Mouse (Mus musculus): ENCODE measurements around the gene Prss22. TPM values are rescaled to one million over a fixed set of nuclear protein-coding genes. Genes with fewer than 3 reads are reported as not detected.
"Not testable (repeated sequence)": the region's sequence is repeated elsewhere in the genome, so short reads cannot be mapped to it uniquely, and the experiment has no call there.

Prss22 gene
- polyA plus RNA-seq, 1 experiment from 2014 or later = 3.0 TPM

DNA sequence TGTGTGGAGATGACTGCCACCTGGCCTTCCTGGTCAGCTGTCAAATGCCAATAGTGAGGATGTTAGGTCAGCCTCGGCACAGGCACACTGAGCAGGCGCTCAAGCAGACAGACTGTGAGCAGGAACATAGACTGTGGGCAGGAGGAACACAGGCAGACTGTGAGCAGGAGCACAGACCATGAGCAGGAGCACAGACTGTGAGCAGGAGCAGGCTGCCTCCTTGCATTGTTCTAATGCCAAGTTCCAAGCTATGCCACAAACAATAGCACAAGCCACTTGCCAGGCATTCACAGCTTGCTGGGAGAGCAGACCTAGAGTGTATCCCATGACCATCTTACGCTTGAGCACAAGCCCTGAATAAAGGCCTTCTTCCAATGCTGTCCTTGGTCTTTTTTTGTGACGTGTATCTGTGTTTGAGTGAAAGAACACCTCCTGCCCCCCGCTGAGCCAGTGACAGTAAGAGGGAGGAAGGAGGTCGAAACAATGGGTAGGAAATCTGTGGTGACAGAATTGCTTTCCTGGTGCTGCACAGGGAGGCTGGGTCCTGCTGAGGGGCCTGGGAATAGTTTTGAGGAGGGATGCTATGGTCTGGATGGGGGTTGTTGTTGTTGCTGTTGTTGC is 32.0 kb downstream of the Prss22 start:
- Histone ChIP-seq H3K4me1 (no peaks in the 10 kb centered on the region), H3K27ac (replicated peaks) (no peak overlapping the region), H3K9me3 (no peaks in the 10 kb centered on the region), H3K36me3 (replicated peaks) (no peaks in the 10 kb centered on the region), H3K4me3 (no peak overlapping the region), H3K27me3 (replicated peaks; ENCODE audit: low read depth, poor library complexity, severe bottlenecking) (no peaks in the 10 kb centered on the region)
- no peak for DNase-seq (ENCODE audit: low spot score)
- 45% methylated on average over 6 of the region's 6 CpGs for WGBS

GRCm38 (mm10) chr17:23961573-23962122 is 36.3 kb downstream of the Prss22 start:
- peaks cover 4% of the 10 kb centered on the region; the same call in 1 of the 2 replicates for H3K4me1 ChIP-seq
- 67% methylated on average over 4 of the region's 4 CpGs for WGBS
- H3K27ac ChIP-seq (replicated peaks) = no peak overlapping the region
- H3K27me3 ChIP-seq (replicated peaks; ENCODE audit: low read depth, poor library complexity, severe bottlenecking) = no peaks in the 10 kb centered on the region
- no peak overlapping the region for H3K4me3 ChIP-seq
- DNase-seq (ENCODE audit: low spot score) = no peak
- no peaks in the 10 kb centered on the region for H3K36me3 ChIP-seq (replicated peaks)
- no peaks in the 10 kb centered on the region for H3K9me3 ChIP-seq

DNA sequence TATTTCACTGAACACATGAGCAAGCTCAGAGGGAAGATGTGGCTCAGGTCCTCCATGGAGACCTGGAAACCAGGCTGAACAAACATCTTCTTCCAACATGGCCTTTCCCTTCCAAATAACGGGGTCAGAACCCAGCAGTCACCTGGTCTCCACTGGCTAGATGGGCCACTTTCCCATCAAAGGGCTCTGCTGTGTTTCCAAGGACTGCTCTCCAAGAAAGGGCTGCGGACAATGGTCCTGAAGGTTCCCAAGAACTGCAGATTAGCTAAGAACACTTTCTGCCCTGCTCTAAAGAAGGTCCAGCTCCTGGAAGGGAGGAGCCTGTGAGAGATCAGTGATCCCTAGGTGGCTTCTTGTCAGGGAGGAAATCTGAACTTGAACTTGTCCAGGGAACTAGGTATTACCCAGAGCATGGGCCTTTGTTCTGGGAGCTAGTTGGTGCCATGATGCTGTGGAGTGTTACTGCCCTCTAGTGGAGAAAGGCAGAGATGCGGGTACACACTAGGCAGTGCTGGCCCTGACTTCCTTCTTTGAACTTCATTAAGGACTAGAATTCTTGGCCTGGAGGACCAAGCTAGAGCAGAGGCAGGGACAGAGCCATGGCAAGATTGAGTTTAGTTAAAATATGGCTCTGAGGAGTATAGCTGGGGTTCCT is 37.7 kb downstream of the Prss22 start:
- Histone ChIP-seq H3K4me3 (no peak overlapping the region), H3K27ac (replicated peaks) (peak overlapping the region; percentile 85)
- WGBS = 38% methylated on average over 3 of the region's 3 CpGs

DNA sequence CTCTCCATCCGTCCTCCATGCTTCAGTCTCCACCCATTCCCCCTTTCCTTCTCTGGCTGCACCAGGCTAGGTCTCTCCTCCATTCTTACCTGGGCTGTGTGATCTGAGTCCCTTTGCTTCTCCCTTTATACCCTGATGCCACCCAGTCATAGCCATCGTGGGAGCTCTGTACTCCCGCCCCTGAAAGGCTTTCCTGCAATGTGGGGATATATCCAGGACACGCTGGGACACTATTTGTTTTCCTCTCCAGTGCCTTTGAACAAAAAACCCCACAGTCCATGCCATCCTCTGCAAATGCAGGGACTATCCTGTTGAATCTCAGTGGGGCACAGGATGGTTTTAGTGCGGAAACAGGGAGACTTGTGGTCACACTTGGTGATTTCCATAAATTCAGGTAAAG is 42.7 kb downstream of the Prss22 start, which contains the start of gene Sbpl:
TSS of gene Sbpl (minus strand) at position 101 of the 400 bp plus-strand sequence.
- 82% methylated on average over 5 of the region's 5 CpGs for WGBS
- no peak for DNase-seq (ENCODE audit: low spot score)
- Histone ChIP-seq H3K4me1 (peaks cover 2% of the 10 kb centered on the region; the same call in 1 of the 2 replicates), H3K4me3 (no peak within 1 kb of the TSS), H3K36me3 (replicated peaks) (no peaks in the 10 kb centered on the region), H3K27me3 (replicated peaks; ENCODE audit: low read depth, poor library complexity, severe bottlenecking) (no peaks in the 10 kb centered on the region), H3K9me3 (no peaks in the 10 kb centered on the region), H3K27ac (replicated peaks) (no peak within 1 kb of the TSS)

More for the DNA sequence above, 37.7 kb downstream of the Prss22 start:
- Histone ChIP-seq H3K27me3 (replicated peaks; ENCODE audit: low read depth, poor library complexity, severe bottlenecking) (no peaks in the 10 kb centered on the region), H3K36me3 (replicated peaks) (no peaks in the 10 kb centered on the region), H3K4me1 (peaks cover 4% of the 10 kb centered on the region; the same call in 1 of the 2 replicates), H3K9me3 (no peaks in the 10 kb centered on the region)
- DNase-seq (ENCODE audit: low spot score) = peak; percentile 86

DNA sequence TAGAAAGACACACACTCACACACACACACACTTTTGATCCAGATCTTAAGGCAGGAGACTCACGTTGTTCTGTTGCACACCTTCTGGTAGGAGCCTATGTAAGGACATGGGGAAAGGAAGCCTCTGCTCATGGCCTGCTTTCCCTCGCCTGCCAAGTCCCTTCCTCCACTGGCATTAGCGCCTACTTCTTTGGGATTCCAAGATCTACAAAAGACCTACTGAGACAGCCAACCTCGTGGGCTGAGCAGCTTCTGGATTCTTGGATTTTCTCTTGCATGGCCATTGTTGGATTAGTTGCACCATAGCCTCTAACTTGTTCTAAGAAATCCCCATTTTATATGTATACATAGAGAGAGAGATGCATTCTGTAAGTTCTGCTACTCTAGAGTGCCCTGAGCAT is 47.1 kb downstream of the Prss22 start:
- WGBS = 77% methylated on average over 4 of the region's 4 CpGs
- not testable (repeated sequence) for H3K9me3 ChIP-seq; DNase-seq (ENCODE audit: low spot score); H3K27ac ChIP-seq (replicated peaks); H3K4me1 ChIP-seq; H3K4me3 ChIP-seq; H3K27me3 ChIP-seq (replicated peaks; ENCODE audit: low read depth, poor library complexity, severe bottlenecking); H3K36me3 ChIP-seq (replicated peaks)

- 82% methylated on average over 2 of the region's 2 CpGs for WGBS
- no peaks in the 10 kb centered on the region for H3K27me3 ChIP-seq (replicated peaks; ENCODE audit: low read depth, poor library complexity, severe bottlenecking)
- H3K4me3 ChIP-seq = no peak overlapping the region
- DNase-seq (ENCODE audit: low spot score) = no peak
- no peaks in the 10 kb centered on the region for H3K4me1 ChIP-seq
- H3K27ac ChIP-seq (replicated peaks) = no peak overlapping the region
- H3K9me3 ChIP-seq = no peaks in the 10 kb centered on the region
- no peaks in the 10 kb centered on the region for H3K36me3 ChIP-seq (replicated peaks)
These were observed 48.8 kb downstream of the Prss22 start for GRCm38 (mm10) chr17:23949068-23949467.

DNA sequence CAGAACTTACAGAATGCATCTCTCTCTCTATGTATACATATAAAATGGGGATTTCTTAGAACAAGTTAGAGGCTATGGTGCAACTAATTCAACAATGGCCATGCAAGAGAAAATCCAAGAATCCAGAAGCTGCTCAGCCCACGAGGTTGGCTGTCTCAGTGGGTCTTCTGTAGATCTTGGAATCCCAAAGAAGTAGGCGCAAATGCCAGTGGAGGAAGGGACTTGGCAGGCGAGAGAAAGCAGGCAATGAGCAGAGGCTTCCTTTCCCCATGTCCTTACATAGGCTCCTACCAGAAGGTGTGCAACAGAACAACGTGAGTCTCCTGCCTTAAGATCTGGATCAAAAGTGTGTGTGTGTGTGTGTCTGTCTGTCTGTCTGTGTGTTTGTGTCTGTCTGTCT is 50.4 kb downstream of the Prss22 start:
- 78% methylated on average over 4 of the region's 4 CpGs for WGBS
- H3K27ac ChIP-seq (replicated peaks); H3K36me3 ChIP-seq (replicated peaks); H3K4me3 ChIP-seq; H3K4me1 ChIP-seq; H3K9me3 ChIP-seq; H3K27me3 ChIP-seq (replicated peaks; ENCODE audit: low read depth, poor library complexity, severe bottlenecking); DNase-seq (ENCODE audit: low spot score): not testable (repeated sequence)

Small RNA genes within 50 kb of the gene (microRNA-seq; reads per million reads assigned to microRNA genes)
- gene Gm27700 = not detected

Other genes with a start within 250 kb of the Prss22 start
- gene Flywch1, start 226.5 kb downstream of the Prss22 start, polyA plus RNA-seq (2016; fragmentation: Nextera tagmentation; extraction: Ambion mirVana) = 168 and 178 TPM in 2 replicates
- gene Flywch2, start 212.0 kb downstream of the Prss22 start, polyA plus RNA-seq (2016; fragmentation: Nextera tagmentation; extraction: Ambion mirVana) = 35.4 and 41.3 TPM in 2 replicates
- gene Srrm2, start 207.6 kb downstream of the Prss22 start, polyA plus RNA-seq (2016; fragmentation: Nextera tagmentation; extraction: Ambion mirVana) = 511 and 516 TPM in 2 replicates
- 1,075 and 1,103 TPM in 2 replicates for gene Elob, start 169.0 kb downstream of the Prss22 start, polyA plus RNA-seq (2016; fragmentation: Nextera tagmentation; extraction: Ambion mirVana)
- 0.21 TPM in 1 of 2 replicates, not detected in the other for gene Prss33, start 162.0 kb downstream of the Prss22 start, polyA plus RNA-seq (2016; fragmentation: Nextera tagmentation; extraction: Ambion mirVana)
- gene Prss32, start 154.2 kb downstream of the Prss22 start, polyA plus RNA-seq (2016; fragmentation: Nextera tagmentation; extraction: Ambion mirVana) = 0.45 TPM in 1 of 2 replicates, not detected in the other
- 3.2 and 3.6 TPM in 2 replicates for gene Prss41, start 153.9 kb downstream of the Prss22 start, polyA plus RNA-seq (2016; fragmentation: Nextera tagmentation; extraction: Ambion mirVana)
- not detected in 2 replicates for gene Prss21, start 130.0 kb downstream of the Prss22 start, polyA plus RNA-seq (2016; fragmentation: Nextera tagmentation; extraction: Ambion mirVana)
- gene Dcpp1, start 117.2 kb downstream of the Prss22 start, polyA plus RNA-seq (2016; fragmentation: Nextera tagmentation; extraction: Ambion mirVana) = not detected in 2 replicates
- not detected in 2 replicates for gene Dcpp2, start 117.2 kb downstream of the Prss22 start, polyA plus RNA-seq (2016; fragmentation: Nextera tagmentation; extraction: Ambion mirVana)
- not detected in 2 replicates for gene Dcpp3, start 80.6 kb downstream of the Prss22 start, polyA plus RNA-seq (2016; fragmentation: Nextera tagmentation; extraction: Ambion mirVana)
- gene Sbp, start 56.4 kb downstream of the Prss22 start, polyA plus RNA-seq (2016; fragmentation: Nextera tagmentation; extraction: Ambion mirVana) = not detected in 2 replicates
- gene Sbpl, start 42.8 kb downstream of the Prss22 start, polyA plus RNA-seq (2016; fragmentation: Nextera tagmentation; extraction: Ambion mirVana) = not detected in 2 replicates
- not detected in 2 replicates for gene Prss30, start 17.5 kb downstream of the Prss22 start, polyA plus RNA-seq (2016; fragmentation: Nextera tagmentation; extraction: Ambion mirVana)
- 0.11 and 0.24 TPM in 2 replicates for gene Prss27, start 40.0 kb upstream of the Prss22 start, polyA plus RNA-seq (2016; fragmentation: Nextera tagmentation; extraction: Ambion mirVana)
- gene Kctd5, start 75.4 kb upstream of the Prss22 start, polyA plus RNA-seq (2016; fragmentation: Nextera tagmentation; extraction: Ambion mirVana) = 97.6 and 99.9 TPM in 2 replicates
- 30.4 and 30.9 TPM in 2 replicates for gene Pdpk1, start 152.8 kb upstream of the Prss22 start, polyA plus RNA-seq (2016; fragmentation: Nextera tagmentation; extraction: Ambion mirVana)
- 44.6 and 50.0 TPM in 2 replicates for gene Amdhd2, start 165.7 kb upstream of the Prss22 start, polyA plus RNA-seq (2016; fragmentation: Nextera tagmentation; extraction: Ambion mirVana)
- gene Atp6v0c, start 171.6 kb upstream of the Prss22 start, polyA plus RNA-seq (2016; fragmentation: Nextera tagmentation; extraction: Ambion mirVana) = 422 and 435 TPM in 2 replicates
- gene Tbc1d24, start 207.5 kb upstream of the Prss22 start, polyA plus RNA-seq (2016; fragmentation: Nextera tagmentation; extraction: Ambion mirVana) = 6.0 and 6.1 TPM in 2 replicates
- 5.0 and 7.3 TPM in 2 replicates for gene Ntn3, start 211.4 kb upstream of the Prss22 start, polyA plus RNA-seq (2016; fragmentation: Nextera tagmentation; extraction: Ambion mirVana)
- 23.0 and 24.8 TPM in 2 replicates for gene Tedc2, start 222.8 kb upstream of the Prss22 start, polyA plus RNA-seq (2016; fragmentation: Nextera tagmentation; extraction: Ambion mirVana)

Measured in embryonic facial prominence, embryonic 10.5 days (tissue).